Comparison of ENCODE assay signal across 14 mouse cellular contexts in the genomic region with DNA sequence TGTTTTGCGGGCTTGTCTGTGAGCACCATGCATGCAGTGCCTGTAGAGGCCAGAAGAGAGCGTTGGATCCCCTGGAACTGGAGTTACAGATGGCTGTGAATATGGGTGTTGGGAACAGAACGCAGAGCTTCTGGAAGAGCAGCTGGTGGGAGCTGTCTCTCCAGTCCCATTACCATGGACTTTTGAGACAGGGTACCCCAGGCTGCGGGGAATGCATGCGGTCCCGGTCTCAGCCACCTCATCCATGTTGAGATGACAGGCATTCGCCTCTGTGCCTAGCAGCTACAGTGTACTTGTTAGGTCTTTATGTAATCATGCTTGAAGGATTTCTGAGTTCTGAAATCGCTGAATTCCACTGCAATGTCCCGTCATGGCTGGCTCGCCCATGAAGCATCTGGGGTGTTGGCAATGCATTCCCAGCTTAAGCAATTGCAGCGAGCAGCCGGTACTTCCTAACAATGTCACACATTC. TPM values are rescaled to one million over a fixed set of nuclear protein-coding genes. Genes with fewer than 3 reads are reported as not detected.
DNase-seq lines count a peak whose midpoint lies in the region; ATAC-seq and TF ChIP-seq lines count a peak whose summit lies in the region.
"Had no signal": no experiment of that assay in that cellular context is flagged by ENCODE, and none has a peak within 500 bp of the region (broad histone marks: within the 10 kb centered on the region; RNA-seq: fewer than 3 reads in every experiment).

No protein-coding gene starts in this region.

- 60% methylated on average over 12 of the region's 12 CpGs for WGBS in lung, embryonic 15.5 days
- WGBS in lung, adult 2 months: 67% methylated on average over 12 of the region's 12 CpGs
- WGBS in forebrain, postnatal 0 days: 54% methylated on average over 12 of the region's 12 CpGs

- H3K4me3 ChIP-seq in lung, embryonic 15.5 days: no peak overlapping the region
- no peak overlapping the region for H3K4me3 ChIP-seq in lung, adult 2 months (replicated peaks; ENCODE audit: extremely low read depth, low read depth, low read length)
- H3K4me3 ChIP-seq in forebrain, postnatal 0 days (ENCODE audit: low read depth, low read length): no peak overlapping the region
- no peak overlapping the region for H3K4me3 ChIP-seq in gastrocnemius, adult 2 months
- H3K4me3 ChIP-seq: embryonic facial prominence, embryonic 13.5 days; heart, embryonic 15.5 days had no signal

- DNase-seq in lung, adult 2 months: no peak
- peak; percentile 88 for DNase-seq in forebrain, postnatal 0 days
- peak; percentile 66 to 92 for DNase-seq in left cerebral cortex, postnatal 25 days (ENCODE audit: low spot score in 2 of 2)
- DNase-seq in telencephalon, adult 2 months (ENCODE audit: low read depth, low spot score): peak; percentile 88
- DNase-seq in gastrocnemius, adult 2 months: no peak
- DNase-seq in ovary, postnatal 14 days (ENCODE audit: low spot score): no peak
- DNase-seq: cerebellum, adult 11-12 months; gastrocnemius, postnatal 25 days; kidney, adult 11 months had no signal

- peaks cover 3% of the 10 kb centered on the region for H3K27me3 ChIP-seq in lung, embryonic 15.5 days
- no peaks in the 10 kb centered on the region for H3K27me3 ChIP-seq in forebrain, postnatal 0 days (ENCODE audit: insufficient read depth, low read length)

- no peak for TF ChIP-seq CTCF in lung, adult 2 months (IDR thresholded peaks at IDR 0.05; ENCODE audit: insufficient read depth, low read length)
- peak; percentile 64 for TF ChIP-seq CTCF in forebrain, postnatal 0 days (IDR thresholded peaks at IDR 0.05; ENCODE audit: low read depth)
- TF ChIP-seq CTCF in gastrocnemius, adult 2 months (IDR thresholded peaks at IDR 0.05): no peak

- H3K9me3 ChIP-seq in lung, embryonic 15.5 days: no peaks in the 10 kb centered on the region
- no peaks in the 10 kb centered on the region for H3K9me3 ChIP-seq in forebrain, postnatal 0 days (ENCODE audit: low read length)
- H3K9me3 ChIP-seq: embryonic facial prominence, embryonic 13.5 days; heart, embryonic 15.5 days had no signal

- no peak overlapping the region for H3K27ac ChIP-seq in lung, embryonic 15.5 days
- H3K27ac ChIP-seq in forebrain, postnatal 0 days (ENCODE audit: low read depth, low read length): peak overlapping the region; percentile 66; the same call in 1 of the 2 replicates
- H3K27ac ChIP-seq in gastrocnemius, adult 2 months: no peak overlapping the region
- H3K27ac ChIP-seq: embryonic facial prominence, embryonic 13.5 days; heart, embryonic 15.5 days; macrophage had no signal

- 0 out of 2 replicates have a peak, but pooled peaks have one; percentile 43 for ATAC-seq in lung, embryonic 15.5 days (ENCODE audit: borderline replicate concordance, extremely low read depth, low FRiP score, low TSS enrichment)
- ATAC-seq in forebrain, postnatal 0 days: peak; percentile 63

- no peak overlapping the region for H3K4me2 ChIP-seq in lung, embryonic 15.5 days
- no peak overlapping the region for H3K4me2 ChIP-seq in forebrain, postnatal 0 days (ENCODE audit: low read depth)
- H3K4me2 ChIP-seq: embryonic facial prominence, embryonic 13.5 days; heart, embryonic 15.5 days had no signal

- H3K36me3 ChIP-seq in lung, embryonic 15.5 days: no peaks in the 10 kb centered on the region
- H3K36me3 ChIP-seq in forebrain, postnatal 0 days (ENCODE audit: insufficient read depth): no peaks in the 10 kb centered on the region
- H3K36me3 ChIP-seq: embryonic facial prominence, embryonic 13.5 days; heart, embryonic 15.5 days had no signal

- H3K9ac ChIP-seq in lung, embryonic 15.5 days: no peak overlapping the region
- no peak overlapping the region for H3K9ac ChIP-seq in forebrain, postnatal 0 days
- H3K9ac ChIP-seq: embryonic facial prominence, embryonic 13.5 days; heart, embryonic 15.5 days had no signal

- TF ChIP-seq POLR2A in lung, adult 2 months (IDR thresholded peaks at IDR 0.05; ENCODE audit: borderline replicate concordance, extremely low read depth, low read depth, low read length): no peak

- H3K4me1 ChIP-seq in lung, embryonic 15.5 days: no peaks in the 10 kb centered on the region
- no peaks in the 10 kb centered on the region for H3K4me1 ChIP-seq in lung, adult 2 months (ENCODE audit: control insufficient read depth, insufficient read depth, low read length)
- H3K4me1 ChIP-seq in forebrain, postnatal 0 days (ENCODE audit: insufficient read depth): no peaks in the 10 kb centered on the region
- H3K4me1 ChIP-seq: embryonic facial prominence, embryonic 13.5 days; heart, embryonic 15.5 days had no signal

- intact Hi-C loops in left cerebral cortex, postnatal 25 days (cut with DNase I): loop anchor here (1.0 kb wide), 1 partner anchor 8 kb away; a partner anchor contains a TSS
- intact Hi-C loops in gastrocnemius, adult 2 months (cut with DNase I): no loop called here

RNA-seq across cellular contexts. Expression of a gene that starts 7.7 kb away (rescaled TPM):
- 0.05 and 0.27 TPM in 2 replicates for polyA plus RNA-seq in lung, embryonic 15.5 days (2015; fragmentation: Nextera tagmentation; extraction: Ambion mirVana)
- 0.80 and 1.6 TPM in 2 replicates for polyA plus RNA-seq in lung, adult 2 months (2012; rRNA removed)
- 25.9 and 36.8 TPM in 2 replicates for total RNA-seq in forebrain, postnatal 0 days (2014; rRNA removed)
- 14.0 and 20.0 TPM in 2 replicates for polyA plus RNA-seq in forebrain, postnatal 0 days (2015; fragmentation: Nextera tagmentation; extraction: Ambion mirVana)
- total RNA-seq in left cerebral cortex, postnatal 25 days (2021): 10 to 100 TPM; 81.0 to 82.3 TPM
- total RNA-seq in gastrocnemius, adult 2 months (2021): not detected
- total RNA-seq: gastrocnemius, postnatal 25 days had no signal
- polyA plus RNA-seq: macrophage had no signal

RNA-seq across cellular contexts. Expression of a gene that starts 22.3 kb away (rescaled TPM):
- polyA plus RNA-seq in lung, embryonic 15.5 days (2015; fragmentation: Nextera tagmentation; extraction: Ambion mirVana): 0.44 and 0.59 TPM in 2 replicates
- 1.6 TPM in 2 replicates for polyA plus RNA-seq in lung, adult 2 months (2012; rRNA removed)
- total RNA-seq in forebrain, postnatal 0 days (2014; rRNA removed): 1.9 and 2.1 TPM in 2 replicates
- 0.68 and 1.2 TPM in 2 replicates for polyA plus RNA-seq in forebrain, postnatal 0 days (2015; fragmentation: Nextera tagmentation; extraction: Ambion mirVana)
- not detected for total RNA-seq in left cerebral cortex, postnatal 25 days (2021)
- total RNA-seq in gastrocnemius, adult 2 months (2021): not detected
- total RNA-seq: gastrocnemius, postnatal 25 days had no signal
- polyA plus RNA-seq: embryonic facial prominence, embryonic 13.5 days; heart, embryonic 15.5 days; macrophage; stomach, embryonic 16.5 days had no signal

RNA-seq across cellular contexts. Expression of a gene that starts 43.8 kb away (rescaled TPM):
- 37.8 and 41.1 TPM in 2 replicates for polyA plus RNA-seq in lung, embryonic 15.5 days (2015; fragmentation: Nextera tagmentation; extraction: Ambion mirVana)
- 37.2 and 39.2 TPM in 2 replicates for polyA plus RNA-seq in lung, adult 2 months (2012; rRNA removed)
- 43.9 and 46.0 TPM in 2 replicates for total RNA-seq in forebrain, postnatal 0 days (2014; rRNA removed)
- polyA plus RNA-seq in forebrain, postnatal 0 days (2015; fragmentation: Nextera tagmentation; extraction: Ambion mirVana): 35.5 and 40.0 TPM in 2 replicates
- 10 to 100 TPM; 38.7 to 39.6 TPM for total RNA-seq in left cerebral cortex, postnatal 25 days (2021)
- 10 to 100 TPM; 16.9 to 17.7 TPM for total RNA-seq in gastrocnemius, adult 2 months (2021)

RNA-seq across cellular contexts. Expression of a gene that starts 43.9 kb away (rescaled TPM):
- 11.1 and 11.6 TPM in 2 replicates for polyA plus RNA-seq in lung, embryonic 15.5 days (2015; fragmentation: Nextera tagmentation; extraction: Ambion mirVana)
- 15.7 and 15.8 TPM in 2 replicates for polyA plus RNA-seq in lung, adult 2 months (2012; rRNA removed)
- total RNA-seq in forebrain, postnatal 0 days (2014; rRNA removed): 24.1 and 36.5 TPM in 2 replicates
- polyA plus RNA-seq in forebrain, postnatal 0 days (2015; fragmentation: Nextera tagmentation; extraction: Ambion mirVana): 28.6 and 31.8 TPM in 2 replicates
- 10 to 100 TPM; 31.4 to 32.6 TPM for total RNA-seq in left cerebral cortex, postnatal 25 days (2021)
- total RNA-seq in gastrocnemius, adult 2 months (2021): 1 to 10 TPM; 4.9 to 6.6 TPM

RNA-seq across cellular contexts. Expression of a gene that starts 55.4 kb away (rescaled TPM):
- 2.5 and 3.8 TPM in 2 replicates for polyA plus RNA-seq in lung, embryonic 15.5 days (2015; fragmentation: Nextera tagmentation; extraction: Ambion mirVana)
- 6.1 and 7.8 TPM in 2 replicates for polyA plus RNA-seq in lung, adult 2 months (2012; rRNA removed)
- 154 and 193 TPM in 2 replicates for total RNA-seq in forebrain, postnatal 0 days (2014; rRNA removed)
- 59.4 and 65.2 TPM in 2 replicates for polyA plus RNA-seq in forebrain, postnatal 0 days (2015; fragmentation: Nextera tagmentation; extraction: Ambion mirVana)
- 10 to 100 TPM; 68.9 to 71.2 TPM for total RNA-seq in left cerebral cortex, postnatal 25 days (2021)
- under 1 TPM; 0.45 to 0.54 TPM for total RNA-seq in gastrocnemius, adult 2 months (2021)

Comparison
In these comparisons a context has a peak if more than half of its experiments do, and no peak if none do; other contexts are left out.
1. DNase-seq: peak in forebrain, postnatal 0 days (single experiment), left cerebral cortex, postnatal 25 days (2 of 2) and telencephalon, adult 2 months (single experiment); none in lung, adult 2 months (single experiment), gastrocnemius, adult 2 months (single experiment) and ovary, postnatal 14 days (single experiment).
2. RNA of a gene that starts 7.7 kb away (total RNA-seq): 81.0 to 82.3 TPM in left cerebral cortex, postnatal 25 days and 25.9 to 36.8 TPM in forebrain, postnatal 0 days; not detected in gastrocnemius, adult 2 months; every median in the first group is over 10 times any median in the second.